Mouse (Mus musculus) kidney, embryonic 14.5 days (tissue): Measurements from ENCODE around the gene Zc3h7b. TPM values are rescaled to one million over a fixed set of nuclear protein-coding genes. Genes with fewer than 3 reads are reported as not detected.

ENCODE experiments used
- ATAC-seq: fragments of 200-750 bp; cut with Nextera tagmentation; 2 replicates; pipeline ENCODE4 v1.8.0; 2017; ENCODE audit warnings: moderate number of reproducible peaks, mild to moderate bottlenecking, moderate TSS enrichment, moderate library complexity; ENCODE audit not compliant: low FRiP score, low TSS enrichment
- H3K27ac ChIP-seq: fragments of 300-500 bp; sonication (generic); 2 replicates; pipeline ENCODE4 v1.5.1; 2014; ENCODE audit warnings: low read depth, mild to moderate bottlenecking, low read length, moderate library complexity, mixed read lengths
- H3K27me3 ChIP-seq: fragments of 300-500 bp; sonication (generic); 2 replicates; pipeline ENCODE4 v1.6.1; 2014; ENCODE audit warnings: mild to moderate bottlenecking, low read length; ENCODE audit not compliant: control insufficient read depth, insufficient read depth
- H3K36me3 ChIP-seq: fragments of 300-500 bp; sonication (generic); 2 replicates; pipeline ENCODE4 v1.6.1; 2014; ENCODE audit warnings: low read length, mixed read lengths; ENCODE audit not compliant: control insufficient read depth, insufficient read depth
- H3K4me1 ChIP-seq: fragments of 300-500 bp; sonication (generic); 2 replicates; pipeline ENCODE4 v1.6.1; 2014; ENCODE audit warnings: low read length, mixed read lengths; ENCODE audit not compliant: control insufficient read depth, insufficient read depth
- H3K4me2 ChIP-seq: fragments of 300-500 bp; sonication (generic); replicated peaks from 2 replicates; pipeline ENCODE4 v1.6.1; 2014; ENCODE audit warnings: low read depth, mild to moderate bottlenecking, low read length
- H3K4me3 ChIP-seq: fragments of 300-500 bp; sonication (generic); 2 replicates; pipeline ENCODE4 v1.5.1; 2014; ENCODE audit warnings: mild to moderate bottlenecking, low read length
- H3K9ac ChIP-seq: fragments of 300-500 bp; sonication (generic); 2 replicates; pipeline ENCODE4 v1.6.1; 2014; ENCODE audit warnings: low read depth, mild to moderate bottlenecking, low read length, moderate library complexity
- H3K9me3 ChIP-seq: fragments of 300-500 bp; sonication (generic); 2 replicates; pipeline ENCODE4 v1.6.1; 2016; ENCODE audit warnings: low read length; ENCODE audit not compliant: control insufficient read depth
- WGBS: fragments of 180-500 bp; shearing (Covaris S2); extraction: QIAGEN DNeasy Blood & Tissue Kit; methylation state at CpG from one replicate; pipeline ENCODE4 v1.1.7; 2014; 5-methylcytosine and 5-hydroxymethylcytosine counted together
- polyA plus RNA-seq: library from polyadenylated mRNA; unstranded; fragments of >200 nt; fragmentation: Nextera tagmentation; extraction: Ambion mirVana; gene quantifications from 2 replicates; pipeline ENCODE4 v1.2.1, GENCODE M21; 2014

The Zc3h7b gene
- polyA plus RNA-seq, 1 experiment from 2014 or later = 60.5 TPM

DNA sequence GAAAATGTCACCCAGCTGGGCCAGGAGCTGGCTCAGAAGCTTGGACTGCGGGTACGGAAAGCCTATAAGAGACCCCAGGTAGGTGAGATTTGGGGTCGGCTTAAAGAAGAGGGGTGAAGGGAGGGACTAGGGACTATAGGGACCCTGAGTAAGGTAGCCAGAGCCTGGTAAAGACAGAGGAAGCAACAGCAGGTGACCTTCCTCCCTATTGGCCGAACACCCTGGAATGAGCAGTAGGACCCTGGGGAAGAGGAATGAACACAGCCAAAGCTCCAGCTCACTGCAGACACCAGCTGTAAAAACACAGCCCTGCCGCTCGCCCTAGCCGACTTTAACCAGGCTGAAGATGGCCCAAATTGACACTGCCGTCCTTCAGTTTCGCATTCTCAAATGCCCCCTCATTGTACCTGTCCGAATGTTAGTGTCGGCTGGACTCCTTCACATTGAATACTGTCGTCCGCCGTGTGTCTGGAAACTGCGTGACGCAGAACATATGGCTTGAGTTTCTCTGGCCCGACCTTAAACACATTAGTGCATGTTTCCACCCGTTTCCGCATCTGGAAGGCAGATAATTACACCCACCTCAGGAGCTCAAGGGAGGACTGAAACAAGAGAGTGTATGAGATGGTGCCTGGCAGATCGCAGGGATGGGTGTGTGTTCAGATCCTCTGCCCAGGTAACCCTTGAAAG, 27.7 kb downstream of the Zc3h7b start:
- no peaks in the 10 kb centered on the region for H3K4me1 ChIP-seq
- no peak overlapping the region for H3K27ac ChIP-seq
- H3K36me3 ChIP-seq = peaks cover 73% of the 10 kb centered on the region
- no peak overlapping the region for H3K4me2 ChIP-seq
- H3K4me3 ChIP-seq = no peak overlapping the region
- 51% methylated on average over 20 of the region's 20 CpGs for WGBS
- no peak for ATAC-seq
- no peaks in the 10 kb centered on the region for H3K27me3 ChIP-seq
- no peaks in the 10 kb centered on the region for H3K9me3 ChIP-seq
- no peak overlapping the region for H3K9ac ChIP-seq

DNA sequence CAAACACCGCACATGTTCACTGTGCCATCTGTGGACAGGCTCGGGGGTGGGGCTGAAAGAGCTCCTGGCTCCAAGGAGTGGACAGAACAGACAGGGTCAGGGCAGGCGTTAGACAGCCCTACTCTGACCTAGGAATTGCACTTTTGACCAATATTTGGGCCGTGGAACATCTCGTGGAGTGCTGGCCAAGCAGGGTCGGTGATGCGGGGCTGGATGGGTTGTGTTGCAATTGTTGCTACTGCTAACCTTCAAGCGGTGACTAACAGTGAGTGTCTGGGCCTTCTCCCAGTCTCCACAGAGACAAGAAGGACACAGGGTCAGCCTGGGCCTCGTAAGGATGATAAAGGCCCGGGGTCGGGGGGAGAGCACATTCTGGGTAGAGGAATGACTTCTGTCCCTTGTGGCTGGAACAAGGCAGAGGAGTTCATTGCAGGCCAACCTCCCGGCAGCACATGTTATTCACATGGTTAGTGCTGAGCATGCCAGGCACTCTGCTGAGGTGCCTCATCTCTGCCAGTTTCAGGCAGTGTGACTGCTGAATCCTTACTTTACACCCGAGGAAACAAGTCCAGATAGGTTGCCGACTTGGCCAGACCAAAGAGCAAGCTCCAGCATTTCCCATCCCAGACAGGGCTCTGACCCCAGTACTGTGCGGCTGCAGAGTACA, 29.8 kb downstream of the Zc3h7b start:
- H3K36me3 ChIP-seq = peaks cover 81% of the 10 kb centered on the region
- H3K27ac ChIP-seq = no peak overlapping the region
- H3K4me3 ChIP-seq = no peak overlapping the region
- no peaks in the 10 kb centered on the region for H3K4me1 ChIP-seq
- ATAC-seq = no peak
- WGBS = 86% methylated on average over 15 of the region's 15 CpGs
- H3K9me3 ChIP-seq = no peaks in the 10 kb centered on the region
- H3K27me3 ChIP-seq = no peaks in the 10 kb centered on the region
- no peak overlapping the region for H3K9ac ChIP-seq
- H3K4me2 ChIP-seq = no peak overlapping the region

GRCm38 (mm10) chr15:81776631-81777422, 32.0 kb downstream of the Zc3h7b start:
- Histone ChIP-seq H3K4me3 (no peak overlapping the region), H3K4me1 (no peaks in the 10 kb centered on the region), H3K36me3 (peaks cover 89% of the 10 kb centered on the region), H3K4me2 (no peak overlapping the region), H3K9me3 (no peaks in the 10 kb centered on the region), H3K27me3 (no peaks in the 10 kb centered on the region), H3K9ac (no peak overlapping the region), H3K27ac (no peak overlapping the region)
- ATAC-seq = no peak
- 88% methylated on average over 11 of the region's 11 CpGs for WGBS

GRCm38 (mm10) chr15:81781816-81782215, 37.0 kb downstream of the Zc3h7b start:
- Histone ChIP-seq H3K27ac (no peak overlapping the region), H3K4me2 (no peak overlapping the region), H3K4me1 (no peaks in the 10 kb centered on the region), H3K4me3 (no peak overlapping the region), H3K9me3 (no peaks in the 10 kb centered on the region), H3K9ac (no peak overlapping the region), H3K27me3 (no peaks in the 10 kb centered on the region), H3K36me3 (peaks cover 86% of the 10 kb centered on the region)
- no peak for ATAC-seq
- 77% methylated on average over 7 of the region's 7 CpGs for WGBS

- Histone ChIP-seq H3K4me1 (no peaks in the 10 kb centered on the region), H3K9me3 (no peaks in the 10 kb centered on the region), H3K4me2 (no peak overlapping the region), H3K9ac (no peak overlapping the region), H3K27me3 (no peaks in the 10 kb centered on the region), H3K27ac (no peak overlapping the region), H3K36me3 (peaks cover 74% of the 10 kb centered on the region), H3K4me3 (no peak overlapping the region)
- WGBS = 38% methylated on average over 5 of the region's 5 CpGs
- 0 out of 2 replicates have a peak, but pooled peaks have one; percentile 15 for ATAC-seq
Observed at GRCm38 (mm10) chr15:81784762-81785161, 39.9 kb downstream of the Zc3h7b start.

DNA sequence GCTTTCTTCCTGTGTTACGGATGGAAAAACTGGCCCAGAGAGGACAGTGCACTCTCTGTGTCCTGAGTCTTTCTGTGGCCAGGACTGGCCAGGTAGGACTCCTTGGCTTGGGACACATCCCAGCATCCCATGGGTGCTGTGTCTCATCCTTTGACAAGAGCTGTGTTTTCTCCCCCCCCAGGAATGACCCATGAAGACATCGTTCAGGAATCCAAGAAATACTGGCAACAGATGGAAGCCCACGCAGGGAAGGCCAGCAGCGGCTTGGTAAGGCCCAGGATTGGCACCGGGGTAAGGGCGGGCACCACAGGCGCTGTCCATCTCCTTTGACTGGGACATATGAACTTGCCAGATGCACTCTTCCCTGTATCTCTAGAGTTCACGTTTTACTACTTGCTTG, 40.8 kb downstream of the Zc3h7b start:
- Histone ChIP-seq H3K4me2 (no peak overlapping the region), H3K27ac (no peak overlapping the region), H3K4me1 (no peaks in the 10 kb centered on the region), H3K36me3 (peaks cover 70% of the 10 kb centered on the region), H3K9me3 (no peaks in the 10 kb centered on the region), H3K9ac (no peak overlapping the region), H3K27me3 (no peaks in the 10 kb centered on the region), H3K4me3 (no peak overlapping the region)
- 93% methylated on average over 8 of the region's 8 CpGs for WGBS
- ATAC-seq = no peak

DNA sequence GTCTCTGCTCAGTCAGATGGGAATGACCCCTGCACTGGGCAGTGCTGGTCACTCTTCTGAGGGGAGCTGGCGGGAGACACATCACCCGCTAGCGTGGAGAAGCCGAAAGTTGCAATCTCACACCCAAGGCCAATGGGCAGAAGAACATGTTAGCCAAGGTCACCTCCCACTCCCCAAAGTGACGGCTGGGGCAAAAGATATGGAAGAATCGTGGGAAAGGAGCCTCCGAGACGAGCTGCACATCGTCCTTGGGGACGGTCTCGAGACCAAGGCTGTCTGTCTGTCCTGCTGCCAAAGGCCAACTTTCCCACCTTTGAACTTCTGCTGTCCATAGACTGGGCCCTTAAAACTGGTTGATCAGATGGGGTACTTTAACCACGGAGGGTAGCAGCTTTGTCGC, 42.7 kb downstream of the Zc3h7b start:
- Histone ChIP-seq H3K9me3 (no peaks in the 10 kb centered on the region), H3K36me3 (peaks cover 72% of the 10 kb centered on the region)
- ATAC-seq = no peak

DNA sequence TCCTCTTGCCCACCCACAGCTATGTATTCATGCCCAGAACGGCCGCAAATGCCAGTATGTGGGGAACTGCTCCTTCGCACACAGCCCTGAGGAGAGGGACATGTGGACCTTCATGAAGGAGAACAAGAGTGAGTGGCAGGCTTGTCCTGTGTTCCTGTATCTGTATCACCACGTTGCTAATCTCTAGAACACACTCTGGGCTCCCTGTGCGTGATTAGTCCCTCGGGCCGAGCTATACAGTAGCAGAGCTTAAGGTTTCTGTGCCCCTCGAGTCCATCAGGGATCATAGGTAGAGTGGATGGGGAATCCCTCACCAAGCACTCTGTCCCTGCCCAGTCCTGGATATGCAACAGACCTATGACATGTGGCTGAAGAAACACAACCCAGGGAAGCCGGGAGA, 47.6 kb downstream of the Zc3h7b start:
- ATAC-seq = no peak
- Histone ChIP-seq H3K36me3 (peaks cover 64% of the 10 kb centered on the region), H3K27ac (no peak overlapping the region), H3K9me3 (no peaks in the 10 kb centered on the region), H3K4me3 (no peak overlapping the region), H3K27me3 (no peaks in the 10 kb centered on the region), H3K4me2 (no peak overlapping the region), H3K4me1 (no peaks in the 10 kb centered on the region), H3K9ac (no peak overlapping the region)
- WGBS = 93% methylated on average over 9 of the region's 9 CpGs

More for the DNA sequence above, 42.7 kb downstream of the Zc3h7b start:
- H3K27me3 ChIP-seq = no peaks in the 10 kb centered on the region
- H3K27ac ChIP-seq = no peak overlapping the region
- 89% methylated on average over 13 of the region's 13 CpGs for WGBS
- no peak overlapping the region for H3K4me3 ChIP-seq
- H3K4me2 ChIP-seq = no peak overlapping the region
- H3K9ac ChIP-seq = no peak overlapping the region
- H3K4me1 ChIP-seq = no peaks in the 10 kb centered on the region

DNA sequence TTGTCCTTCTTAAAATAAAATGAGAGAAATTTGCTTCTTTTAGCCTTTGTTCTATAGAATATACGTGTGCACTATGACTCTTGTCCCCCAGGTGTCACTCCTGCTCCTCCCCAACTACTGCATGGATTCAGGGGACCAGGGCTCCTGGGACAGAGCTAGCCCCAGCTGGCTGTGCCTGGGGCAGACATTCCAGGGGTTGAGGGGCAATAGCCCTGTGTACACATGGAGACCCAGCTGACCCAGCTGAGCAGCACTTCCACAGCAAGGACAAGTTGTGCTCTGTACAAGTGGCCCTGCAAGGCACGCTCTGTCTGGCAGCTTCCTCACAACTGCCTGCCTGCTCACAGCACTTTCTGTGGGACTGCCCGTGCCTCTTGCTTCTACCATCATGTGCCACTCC, 51.4 kb downstream of the Zc3h7b start:
- ATAC-seq = peak; percentile 50; the same call in 1 of the 2 replicates
- Histone ChIP-seq H3K36me3 (peaks cover 42% of the 10 kb centered on the region), H3K27me3 (no peaks in the 10 kb centered on the region), H3K4me1 (no peaks in the 10 kb centered on the region), H3K4me2 (no peak overlapping the region), H3K9ac (no peak overlapping the region), H3K4me3 (no peak overlapping the region), H3K9me3 (no peaks in the 10 kb centered on the region), H3K27ac (no peak overlapping the region)
- WGBS = 86% methylated on average over 3 of the region's 3 CpGs
